Mouse (Mus musculus) limb, embryonic 14.5 days (tissue): ENCODE data around the gene Camk2b. TPM values are rescaled to one million over a fixed set of nuclear protein-coding genes. Genes with fewer than 3 reads are reported as not detected.

Experiments used
- ATAC-seq: fragments of 200-750 bp; cut with Nextera tagmentation; 2 replicates; pipeline ENCODE4 v1.8.0; 2017; ENCODE audit warnings: low read depth, moderate number of reproducible peaks, moderate TSS enrichment; ENCODE audit not compliant: low FRiP score
- DNase-seq: peaks from one replicate; pipeline ENCODE4 v3.0.0-alpha.2; 2015; ENCODE audit warnings: low spot score
- H3K27ac ChIP-seq: fragments of 300-500 bp; sonication (generic); replicated peaks from 2 replicates; pipeline ENCODE4 v1.5.1; 2014; ENCODE audit warnings: low read depth, mild to moderate bottlenecking, low read length, moderate library complexity, mixed read lengths
- H3K27me3 ChIP-seq: fragments of 300-500 bp; sonication (generic); 2 replicates; pipeline ENCODE4 v1.6.1; 2014; ENCODE audit warnings: low read length, mixed read lengths; ENCODE audit not compliant: control insufficient read depth, insufficient read depth
- H3K36me3 ChIP-seq: fragments of 300-500 bp; sonication (generic); 2 replicates; pipeline ENCODE4 v1.6.1; 2014; ENCODE audit warnings: mild to moderate bottlenecking, low read length, moderate library complexity, mixed read lengths; ENCODE audit not compliant: control insufficient read depth, insufficient read depth
- H3K4me1 ChIP-seq: fragments of 300-500 bp; sonication (generic); 2 replicates; pipeline ENCODE4 v1.6.1; 2014; ENCODE audit warnings: antibody characterized with exemption, low read length, mixed read lengths; ENCODE audit not compliant: control insufficient read depth, insufficient read depth
- H3K4me2 ChIP-seq: fragments of 300-500 bp; sonication (generic); replicated peaks from 2 replicates; pipeline ENCODE4 v1.6.1; 2014; ENCODE audit warnings: low read depth, mild to moderate bottlenecking, low read length, moderate library complexity; ENCODE audit not compliant: severe bottlenecking
- H3K4me3 ChIP-seq: fragments of 300-500 bp; sonication (generic); replicated peaks from 2 replicates; pipeline ENCODE4 v1.5.1; 2014; ENCODE audit warnings: low read length
- H3K9ac ChIP-seq: fragments of 300-500 bp; sonication (generic); 2 replicates; pipeline ENCODE4 v1.6.1; 2014; ENCODE audit warnings: mild to moderate bottlenecking, low read depth, low read length, moderate library complexity; ENCODE audit not compliant: severe bottlenecking
- H3K9me3 ChIP-seq: fragments of 300-500 bp; sonication (generic); 2 replicates; pipeline ENCODE4 v1.6.1; 2016; ENCODE audit warnings: low read length; ENCODE audit not compliant: control insufficient read depth
- POLR2A ChIP-seq: fragments of 200-500 bp; IDR thresholded peaks from 2 replicates; pipeline ENCODE4 v1.8.0; 2012; ENCODE audit warnings: inconsistent platforms, mild to moderate bottlenecking, moderate library complexity, borderline replicate concordance; ENCODE audit not compliant: insufficient read depth, insufficient read length; ENCODE audit errors: extremely low read depth
- WGBS: fragments of 180-500 bp; shearing (Covaris S2); extraction: QIAGEN DNeasy Blood & Tissue Kit; methylation state at CpG from one replicate; pipeline ENCODE4 v1.1.7; 2014; 5-methylcytosine and 5-hydroxymethylcytosine counted together
- polyA plus RNA-seq, 2 experiments: library from polyadenylated mRNA; depleted of rRNA in 1 of 2; stranded (reverse) in 1 of 2; unstranded in 1 of 2; fragments of >200 nt; fragmentation: Nextera tagmentation in 1 of 2; extraction: Ambion mirVana in 1 of 2; gene quantifications; 2 replicates each; pipeline versions ENCODE4 v1.2.1 to v1.2.3; 2012 to 2014

Camk2b gene
- polyA plus RNA-seq, 2 experiments: 1.5 to 3.5 TPM

DNA sequence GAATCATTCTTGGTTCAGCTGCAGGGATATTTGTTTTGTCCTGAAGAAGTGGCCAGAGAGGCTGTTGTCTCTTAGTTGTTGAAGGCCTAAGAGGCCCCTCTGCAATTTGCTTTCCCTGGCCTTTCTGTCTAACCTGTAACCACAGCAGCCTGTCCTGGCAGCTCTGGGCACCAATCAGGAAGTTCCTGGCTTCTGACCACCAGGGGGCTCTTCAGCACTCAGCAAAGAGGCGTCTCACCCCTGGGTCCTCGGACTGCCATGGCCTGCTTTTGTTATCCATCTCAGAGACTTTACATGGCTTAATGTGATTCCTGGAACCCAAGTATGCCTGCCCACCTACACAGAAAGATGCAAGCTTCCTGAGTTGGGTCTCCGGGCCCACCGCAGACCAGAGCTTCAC is 75.3 kb downstream of the Camk2b start:
- TF ChIP-seq POLR2A: no peak
- 39% methylated on average over 4 of the region's 4 CpGs for WGBS
- ATAC-seq: no peak

DNA sequence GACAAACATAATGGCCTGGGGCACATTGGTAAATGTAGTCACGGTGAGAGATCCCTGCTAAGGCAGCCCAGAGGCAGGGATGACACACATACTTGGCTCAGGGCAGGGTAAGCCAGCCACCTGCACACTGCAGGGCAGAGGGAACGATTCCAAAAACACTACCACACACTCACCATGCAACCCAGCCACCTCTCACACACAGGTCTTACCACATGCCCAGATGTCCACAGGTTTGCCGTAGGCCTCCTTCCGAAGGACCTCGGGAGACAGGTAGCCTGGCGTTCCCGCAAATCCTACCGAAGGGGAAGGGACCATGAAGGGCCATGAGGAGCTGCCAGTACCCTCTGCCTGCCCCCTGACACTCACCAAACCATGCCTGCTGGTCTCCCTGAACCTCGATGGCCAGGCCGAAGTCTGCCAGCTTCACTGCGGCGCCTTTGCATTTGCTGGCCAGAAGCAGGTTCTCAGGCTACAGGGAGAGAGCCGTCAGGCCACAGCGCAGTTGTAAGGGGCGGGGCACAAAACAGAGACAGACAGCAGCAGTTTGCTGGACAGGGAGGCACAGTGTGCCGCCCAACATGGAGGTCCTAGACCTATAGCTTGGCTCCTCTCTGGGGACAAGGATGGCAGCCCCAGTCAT is 76.1 kb downstream of the Camk2b start:
- H3K36me3 ChIP-seq: no peaks in the 10 kb centered on the region
- no peaks in the 10 kb centered on the region for H3K9me3 ChIP-seq
- WGBS: 87% methylated on average over 15 of the region's 16 CpGs
- H3K27me3 ChIP-seq: no peaks in the 10 kb centered on the region
- ATAC-seq (no peak), DNase-seq (no peak)
- TF ChIP-seq POLR2A: no peak
- H3K4me2 ChIP-seq: no peak overlapping the region
- H3K27ac ChIP-seq: no peak overlapping the region
- no peaks in the 10 kb centered on the region for H3K4me1 ChIP-seq
- H3K9ac ChIP-seq: no peak overlapping the region
- H3K4me3 ChIP-seq: no peak overlapping the region

More for the DNA sequence above, 75.3 kb downstream of the Camk2b start:
- Histone ChIP-seq H3K9ac (no peak overlapping the region), H3K27ac (no peak overlapping the region), H3K4me2 (no peak overlapping the region), H3K4me1 (no peaks in the 10 kb centered on the region), H3K27me3 (no peaks in the 10 kb centered on the region), H3K4me3 (no peak overlapping the region), H3K36me3 (no peaks in the 10 kb centered on the region), H3K9me3 (no peaks in the 10 kb centered on the region)
- peak; percentile 45 for DNase-seq

DNA sequence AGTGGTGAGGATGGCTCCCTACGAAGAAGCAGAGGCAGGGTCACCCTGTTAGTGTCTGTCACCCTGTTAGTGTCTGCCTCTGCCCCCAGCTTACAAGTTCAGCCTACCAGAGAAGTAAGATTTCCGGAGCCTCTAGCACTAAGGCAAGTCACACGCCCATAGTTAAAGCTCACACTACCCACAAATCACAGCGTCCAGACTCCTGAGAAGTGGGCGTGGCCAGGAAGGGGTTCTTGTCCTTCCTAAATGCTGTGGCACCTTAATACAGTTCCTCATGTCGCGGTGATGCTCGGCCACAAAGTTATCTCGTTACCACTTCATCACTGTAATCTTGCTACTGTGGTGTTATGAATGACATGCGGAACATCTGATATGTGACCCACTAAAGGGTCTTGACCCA is 78.0 kb downstream of the Camk2b start:
- Histone ChIP-seq H3K9me3 (no peaks in the 10 kb centered on the region), H3K4me1 (no peaks in the 10 kb centered on the region), H3K27ac (no peak overlapping the region), H3K27me3 (no peaks in the 10 kb centered on the region), H3K4me2 (no peak overlapping the region), H3K4me3 (no peak overlapping the region), H3K36me3 (no peaks in the 10 kb centered on the region), H3K9ac (no peak overlapping the region)
- no peak for DNase-seq
- no peak for ATAC-seq
- WGBS: 71% methylated on average over 10 of the region's 10 CpGs
- TF ChIP-seq POLR2A: no peak

DNA sequence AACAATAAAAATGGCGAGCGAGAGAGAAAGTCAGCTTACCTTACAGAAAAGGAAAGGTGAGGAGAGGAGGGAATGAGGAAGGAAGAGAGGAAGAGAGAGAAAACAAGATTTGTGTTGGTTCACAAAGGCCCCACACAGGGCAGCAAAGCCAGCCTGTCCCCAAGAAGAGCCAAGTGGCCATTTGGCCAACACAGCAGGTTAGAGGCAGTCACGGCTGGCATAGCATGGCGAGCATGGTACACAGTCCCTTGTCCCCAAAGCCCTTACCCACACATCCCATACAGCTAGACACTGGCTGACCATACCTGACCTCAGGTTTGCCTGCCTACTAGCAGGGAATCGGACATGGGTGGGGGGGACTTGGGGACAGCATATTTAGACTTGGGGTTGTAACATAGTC is 82.5 kb downstream of the Camk2b start:
- H3K9me3 ChIP-seq: no peaks in the 10 kb centered on the region
- no peak overlapping the region for H3K27ac ChIP-seq
- H3K36me3 ChIP-seq: no peaks in the 10 kb centered on the region
- H3K27me3 ChIP-seq: no peaks in the 10 kb centered on the region
- no peaks in the 10 kb centered on the region for H3K4me1 ChIP-seq
- no peak overlapping the region for H3K4me3 ChIP-seq
- H3K9ac ChIP-seq: no peak overlapping the region
- TF ChIP-seq POLR2A: no peak
- WGBS: 87% methylated on average over 5 of the region's 5 CpGs
- no peak for DNase-seq
- no peak overlapping the region for H3K4me2 ChIP-seq
- no peak for ATAC-seq

DNA sequence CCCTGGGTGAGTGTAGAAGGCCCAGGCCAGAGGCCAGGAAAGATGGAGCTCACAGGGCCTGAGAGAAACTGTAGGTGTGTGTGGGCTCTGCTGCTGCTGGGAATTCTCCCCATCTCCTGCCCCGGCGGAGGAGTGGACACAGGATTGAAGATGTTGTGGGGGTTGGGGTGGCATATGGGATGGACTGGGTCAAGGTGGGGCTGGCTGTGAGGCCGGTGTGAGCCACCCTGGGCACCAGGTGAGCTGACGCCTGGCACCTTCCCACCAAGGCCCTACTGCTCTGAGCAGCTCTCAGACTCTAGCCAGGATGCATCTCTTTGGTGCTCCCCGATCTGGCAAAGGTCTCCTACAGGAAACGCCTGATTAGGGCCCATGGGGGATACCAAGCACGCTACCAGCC is 84.8 kb downstream of the Camk2b start:
- Histone ChIP-seq H3K4me2 (no peak overlapping the region), H3K4me3 (no peak overlapping the region), H3K9me3 (no peaks in the 10 kb centered on the region), H3K27me3 (no peaks in the 10 kb centered on the region), H3K27ac (no peak overlapping the region), H3K9ac (no peak overlapping the region), H3K4me1 (no peaks in the 10 kb centered on the region), H3K36me3 (no peaks in the 10 kb centered on the region)
- ATAC-seq: no peak
- DNase-seq: no peak
- 92% methylated on average over 7 of the region's 7 CpGs for WGBS
- TF ChIP-seq POLR2A: no peak

DNA sequence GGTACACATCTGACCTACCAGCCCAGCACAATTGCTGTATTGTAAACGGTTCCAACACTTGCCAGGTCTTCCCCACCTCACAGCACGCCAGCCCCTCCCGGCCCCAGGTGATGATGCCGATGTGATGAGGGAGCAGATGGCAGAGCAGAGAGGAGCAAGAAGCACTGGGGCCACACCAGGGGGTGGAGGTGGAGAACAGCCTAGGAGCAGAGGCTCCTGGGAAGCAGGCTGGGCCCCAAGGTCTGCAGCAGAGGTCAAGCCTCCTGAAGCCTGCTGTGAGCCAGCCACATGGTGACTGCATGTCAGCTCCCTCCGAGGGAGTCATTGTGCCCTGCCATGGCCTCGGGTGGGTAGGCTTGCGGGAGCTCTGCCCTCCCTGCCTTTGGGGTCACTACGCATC is 85.6 kb downstream of the Camk2b start:
- Histone ChIP-seq H3K27me3 (no peaks in the 10 kb centered on the region), H3K9me3 (no peaks in the 10 kb centered on the region), H3K36me3 (no peaks in the 10 kb centered on the region), H3K4me2 (no peak overlapping the region), H3K4me1 (no peaks in the 10 kb centered on the region), H3K27ac (no peak overlapping the region), H3K4me3 (no peak overlapping the region), H3K9ac (no peak overlapping the region)
- no peak for TF ChIP-seq POLR2A
- DNase-seq (no peak), ATAC-seq (no peak)
- 65% methylated on average over 8 of the region's 8 CpGs for WGBS
